Mouse (Mus musculus) WW6 (cell line): ENCODE data around the gene Tmem39a.

Experiments
- DNase-seq: peaks from one replicate; pipeline ENCODE4 v3.0.0-alpha.2; 2013; ENCODE audit warnings: low read depth, low spot score

Tmem39a gene

DNA sequence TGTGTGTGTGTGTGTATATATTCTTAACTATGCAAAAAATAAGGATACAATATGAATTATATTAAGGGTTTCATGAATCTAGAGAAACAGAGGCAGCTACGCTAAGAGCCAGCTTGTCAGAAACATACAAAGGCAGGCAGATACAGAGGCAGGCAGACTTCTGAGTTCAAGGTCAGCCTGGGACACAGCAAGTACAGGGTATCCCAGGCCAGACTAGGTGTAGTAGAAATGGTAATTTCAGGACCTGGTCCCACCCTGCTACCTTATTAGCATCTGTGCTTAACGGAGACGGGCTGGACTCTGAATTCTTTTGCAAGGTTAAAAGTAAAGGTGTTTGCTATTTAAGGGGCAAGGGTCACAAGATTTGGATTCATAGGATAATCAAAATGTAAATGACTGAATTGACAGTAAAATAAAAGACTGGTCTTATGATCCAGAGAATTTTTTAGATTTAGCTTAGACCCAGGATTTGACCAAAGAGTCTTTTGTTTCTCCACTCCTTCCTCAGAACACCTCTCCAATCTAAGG lies at the start of gene Tmem39a:
TSS of gene Tmem39a (plus strand) at position 478 of the 528 bp plus-strand sequence.
- DNase-seq, result peak; percentile 46

DNA sequence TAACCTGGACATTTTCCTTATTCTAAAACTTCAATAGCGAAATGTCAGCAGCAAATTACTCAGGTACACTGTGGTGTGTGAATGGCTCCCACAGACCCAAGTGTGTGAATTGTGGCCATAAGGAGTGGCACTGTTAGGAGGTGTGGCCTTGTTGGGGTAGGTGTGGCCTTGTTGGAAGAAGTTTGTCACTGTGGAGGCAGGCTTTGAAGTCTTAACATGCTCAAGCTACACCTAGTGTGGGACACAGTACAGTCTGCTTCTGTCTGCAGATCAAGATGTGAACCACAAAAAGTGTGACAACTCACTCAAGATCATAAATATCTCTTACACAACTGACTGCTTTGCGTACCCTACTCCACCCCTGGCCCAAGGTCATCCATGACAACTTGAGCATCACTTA lies 47.7 kb upstream of the Tmem39a start:
- DNase-seq, result no peak

DNA sequence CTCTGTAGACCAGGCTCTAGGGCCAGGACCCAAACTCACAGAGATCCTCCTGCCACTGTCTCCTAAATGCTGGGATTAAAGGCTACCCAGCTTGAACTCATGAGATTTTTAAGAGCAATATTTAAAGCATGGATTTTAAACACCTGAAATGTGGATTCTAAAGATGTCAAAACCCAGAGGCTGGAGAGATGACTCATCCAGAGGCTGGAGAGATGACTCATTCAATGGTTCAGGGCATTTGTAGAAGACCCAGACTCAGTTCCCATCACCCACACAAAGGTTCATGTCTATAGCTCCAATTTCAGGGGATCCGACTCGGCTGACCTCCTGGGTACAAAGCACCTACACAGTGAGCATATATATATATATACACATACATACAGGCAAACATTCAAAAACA lies 39.4 kb upstream of the Tmem39a start:
- DNase-seq, result no peak

DNA sequence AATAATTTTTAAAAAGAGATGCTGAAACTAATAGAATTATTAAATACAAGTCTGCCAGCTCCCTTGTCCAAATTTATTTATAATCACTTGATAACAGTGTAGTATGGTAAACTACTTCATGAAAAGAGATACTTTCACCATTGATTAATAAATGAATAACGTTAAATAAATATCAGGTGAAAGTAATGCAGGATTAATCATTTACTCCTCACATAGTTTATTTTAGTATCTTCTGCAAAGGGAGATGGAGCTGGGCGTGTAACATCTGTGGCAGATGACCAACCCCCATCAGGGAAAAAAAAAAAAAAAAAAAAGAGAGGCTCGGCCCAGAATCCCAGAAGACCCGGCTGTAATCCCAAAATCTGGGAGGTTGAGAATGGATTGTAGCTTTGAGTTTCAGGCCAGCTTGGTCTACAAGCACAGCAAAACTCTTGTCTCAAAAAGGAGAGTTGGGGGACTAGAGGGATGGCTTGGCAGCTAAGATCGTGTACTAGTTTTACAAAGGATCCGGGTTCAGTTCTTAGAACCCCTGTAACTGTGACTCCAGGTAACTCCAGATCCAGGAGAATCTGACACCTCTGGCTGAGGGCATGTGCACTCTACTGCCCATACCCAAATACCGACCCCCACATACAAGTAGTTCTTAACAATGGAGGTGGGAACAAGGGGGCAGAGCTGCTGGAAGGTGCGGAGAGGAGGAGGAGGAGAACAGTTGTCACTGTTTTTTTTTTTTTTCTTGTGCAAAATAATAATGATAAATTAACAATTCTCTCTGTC lies 37.1 kb upstream of the Tmem39a start:
- DNase-seq, result no peak

DNA sequence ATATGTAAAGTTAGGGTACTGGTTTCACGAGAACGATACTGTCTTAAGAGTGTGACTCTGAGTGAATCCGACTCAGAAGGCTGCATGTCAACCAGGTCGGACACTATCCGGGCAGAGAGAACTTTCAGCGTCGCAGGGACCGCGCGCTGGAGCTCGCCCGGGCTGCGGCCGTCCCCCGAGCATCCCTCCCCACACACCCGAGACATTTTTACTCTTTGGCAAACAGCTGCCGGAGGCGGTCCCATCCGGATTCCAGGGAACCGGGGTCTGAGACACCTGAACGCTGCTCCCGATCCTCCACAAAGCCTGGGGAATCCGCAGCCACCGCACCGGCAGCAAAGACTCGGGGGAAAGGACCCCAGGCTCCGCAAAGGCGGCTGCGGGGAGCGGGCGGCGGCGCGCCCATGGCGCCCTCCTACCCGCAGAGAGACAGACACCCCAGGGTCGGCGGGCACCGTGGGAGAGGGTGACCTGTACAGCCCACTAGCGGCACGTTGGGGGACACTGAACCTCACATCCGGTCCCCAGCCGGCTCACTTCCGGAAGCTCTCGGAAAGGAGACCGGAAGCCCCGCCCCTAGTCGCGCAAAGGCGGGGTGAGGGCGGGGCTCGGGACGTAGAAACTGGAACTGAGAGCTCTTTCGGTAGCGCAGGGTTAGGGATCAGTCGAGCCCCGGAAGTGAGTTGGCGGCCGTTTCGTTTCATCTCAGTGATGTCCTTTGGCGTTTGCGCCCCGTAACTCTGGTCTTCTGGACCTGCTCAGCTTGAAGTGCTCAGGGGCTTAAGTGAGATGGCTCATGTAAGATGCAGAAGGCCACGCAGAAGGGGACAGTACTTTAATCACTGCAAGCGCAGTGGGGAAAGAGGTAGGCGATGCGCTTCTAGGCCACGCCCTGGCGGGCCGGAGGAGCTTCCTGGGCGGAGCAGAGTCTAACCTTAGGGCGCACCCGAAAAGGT lies 36.1 kb upstream of the Tmem39a start, which contains the start of gene Timmdc1:
TSS of gene Timmdc1 (minus strand) at position 535 of the 956 bp plus-strand sequence.
- peak; percentile 88 for DNase-seq

DNA sequence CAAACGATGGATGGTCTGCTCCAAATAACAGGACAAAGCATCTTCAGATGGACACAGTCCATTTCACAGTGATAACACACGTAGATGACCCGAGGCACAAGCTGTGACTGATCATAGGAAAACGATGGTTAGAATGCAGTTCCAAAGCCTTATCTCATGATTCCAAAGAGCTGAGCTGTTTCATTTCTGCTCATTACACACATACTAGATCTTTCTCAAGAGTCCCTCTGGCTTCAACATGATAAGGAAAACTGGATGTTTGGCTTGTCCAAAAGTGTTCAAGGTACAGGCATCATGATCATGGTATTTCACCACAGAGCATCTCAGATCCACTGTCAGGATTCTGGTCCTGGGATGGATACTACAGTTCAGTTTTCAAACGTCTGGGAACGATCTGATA lies 32.2 kb upstream of the Tmem39a start:
- DNase-seq, result no peak

DNA sequence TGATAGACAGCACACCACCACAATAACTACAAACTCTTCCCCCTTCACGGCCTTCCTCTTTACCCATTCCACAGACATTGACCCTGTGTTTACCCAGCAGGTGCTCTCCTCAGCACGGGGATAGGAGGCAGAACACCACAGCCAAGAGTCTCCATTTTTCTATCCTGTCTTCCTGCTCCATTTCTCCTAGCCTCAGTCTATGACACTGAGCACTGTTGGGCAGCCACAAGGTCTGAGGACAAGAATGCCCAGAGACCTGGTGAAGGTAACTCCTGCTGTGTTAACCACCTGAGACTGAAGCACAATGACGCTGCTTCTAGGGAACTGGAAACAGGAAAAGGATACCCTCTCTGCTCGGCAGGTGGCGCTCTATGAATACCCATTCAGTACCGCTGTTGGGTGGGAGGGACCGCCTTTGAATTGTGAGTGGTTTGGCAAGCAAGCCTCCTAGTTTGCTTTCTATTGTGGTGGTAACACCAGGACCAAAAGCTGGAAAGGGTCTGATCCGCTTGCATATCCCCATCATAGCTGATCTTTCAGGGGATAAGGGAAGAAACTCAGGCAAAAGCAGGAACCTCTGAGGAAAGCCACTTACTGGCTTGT lies 21.9 kb upstream of the Tmem39a start:
- peak; percentile 63 for DNase-seq

DNA sequence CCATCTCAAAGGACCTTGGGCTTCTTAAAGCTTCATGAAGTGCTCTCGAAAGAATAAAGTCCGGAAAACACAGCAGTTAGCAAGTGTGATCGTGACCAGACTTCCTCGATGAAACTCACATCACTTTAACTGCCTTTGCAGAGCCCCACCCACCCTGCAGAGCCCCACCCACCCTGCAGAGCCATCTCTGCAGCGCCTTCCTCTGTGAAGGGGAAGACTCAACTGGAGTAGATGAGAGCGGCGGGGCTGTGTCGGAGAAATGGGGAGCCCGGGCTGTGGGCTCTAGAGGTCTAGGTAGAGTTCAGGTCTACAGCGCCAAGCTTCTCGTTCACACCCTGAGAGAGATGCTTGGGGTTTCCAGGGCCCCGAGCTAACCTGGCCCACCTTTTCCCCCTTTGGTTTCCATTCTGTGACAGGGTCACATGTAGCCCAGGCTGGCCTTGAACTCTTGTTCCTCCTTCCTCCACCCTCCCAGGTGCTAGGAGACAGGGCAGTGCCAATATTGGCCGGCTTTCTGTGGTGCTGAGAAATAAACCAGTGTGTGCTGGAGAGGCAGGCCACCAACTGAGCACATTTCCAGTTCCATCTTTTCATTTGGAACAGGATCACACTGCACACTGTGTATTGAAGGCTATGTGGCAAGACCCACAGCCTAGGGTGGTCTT lies 19.6 kb upstream of the Tmem39a start:
- DNase-seq, result no peak

DNA sequence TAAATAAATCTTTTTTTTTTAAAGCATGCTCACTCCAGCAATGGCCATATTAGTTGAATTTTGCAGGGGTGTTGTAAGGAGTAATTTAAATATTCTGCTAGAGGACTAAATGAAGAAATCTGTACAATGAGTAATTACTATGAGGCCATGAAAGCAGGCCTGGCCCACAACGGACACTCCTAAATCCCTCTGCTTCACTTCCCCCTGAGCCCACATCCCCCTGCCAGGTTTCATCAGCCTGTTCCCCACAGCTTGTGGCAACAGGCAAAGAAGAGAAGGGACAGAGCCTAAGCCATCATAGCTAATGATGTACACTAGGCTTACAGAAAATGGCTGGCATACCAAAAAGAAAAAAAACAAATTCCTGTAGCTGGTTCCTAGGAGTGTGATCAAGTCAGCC lies 10.5 kb upstream of the Tmem39a start:
- DNase-seq, result no peak

DNA sequence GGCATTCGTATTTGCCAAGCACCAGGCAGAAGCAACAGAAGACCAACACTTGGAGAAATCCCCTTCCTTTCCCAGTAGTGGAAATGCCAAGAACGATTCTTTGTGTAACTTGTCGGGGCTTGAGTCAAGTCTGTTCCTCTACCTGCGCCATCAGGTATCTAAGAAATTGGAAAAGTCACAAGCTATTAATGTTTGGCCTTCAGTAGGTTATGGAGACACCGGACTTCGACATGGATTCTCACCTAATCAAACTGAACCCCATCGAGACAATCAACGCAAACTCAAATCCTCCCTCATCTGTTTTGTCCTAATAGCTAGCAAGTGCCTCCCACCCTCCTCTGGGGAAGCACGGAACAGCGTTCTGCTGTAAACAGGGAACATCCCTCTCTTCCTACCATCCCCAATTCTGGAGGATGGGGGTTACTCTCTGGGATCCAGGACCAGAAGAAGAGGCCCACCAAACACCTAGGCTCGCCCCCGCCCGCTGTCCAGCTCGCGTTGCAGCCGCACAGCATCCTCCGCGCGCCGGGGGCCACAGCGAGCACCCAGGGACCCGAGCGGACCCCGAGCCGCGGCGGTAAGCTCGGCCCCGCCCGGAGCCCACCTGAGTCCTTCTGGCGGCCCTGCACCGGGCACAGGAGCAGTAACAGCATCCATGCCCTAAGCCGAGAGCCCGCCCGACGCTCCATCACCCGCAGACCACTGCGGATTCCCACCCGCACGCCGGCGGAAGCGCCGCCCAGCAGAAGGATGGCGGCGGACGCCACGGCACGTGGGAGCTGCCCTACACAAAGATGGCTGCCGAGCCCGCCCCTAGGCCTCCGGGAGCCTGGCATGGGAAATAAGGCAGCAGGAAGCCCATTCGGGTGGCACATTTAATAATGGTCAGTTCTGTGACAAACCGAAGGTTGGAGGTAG lies 8.8 kb upstream of the Tmem39a start, which contains the start of gene Poglut1:
TSS of gene Poglut1 (minus strand) at position 780 of the 918 bp plus-strand sequence.
- DNase-seq, result no peak

DNA sequence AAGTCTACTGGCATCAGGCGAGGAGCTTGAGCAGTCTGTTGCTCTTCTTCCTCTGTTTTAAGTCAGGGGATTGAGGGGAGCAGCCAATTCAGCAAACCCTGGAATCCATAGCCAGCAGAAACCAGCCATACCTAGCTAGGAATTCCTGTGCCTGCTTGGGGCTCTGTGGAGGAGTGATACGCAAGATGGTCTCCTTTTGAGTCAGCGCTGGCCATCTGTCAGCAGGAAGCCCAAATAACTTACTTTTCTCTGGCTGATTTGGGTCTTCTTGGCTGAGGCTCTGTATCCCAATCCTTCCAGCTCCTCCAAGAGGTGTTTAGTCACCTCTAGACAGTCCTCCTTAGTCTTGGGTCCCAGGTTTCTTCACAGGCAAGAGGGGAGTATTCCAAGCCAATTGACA lies 2.5 kb upstream of the Tmem39a start:
- no peak for DNase-seq

DNA sequence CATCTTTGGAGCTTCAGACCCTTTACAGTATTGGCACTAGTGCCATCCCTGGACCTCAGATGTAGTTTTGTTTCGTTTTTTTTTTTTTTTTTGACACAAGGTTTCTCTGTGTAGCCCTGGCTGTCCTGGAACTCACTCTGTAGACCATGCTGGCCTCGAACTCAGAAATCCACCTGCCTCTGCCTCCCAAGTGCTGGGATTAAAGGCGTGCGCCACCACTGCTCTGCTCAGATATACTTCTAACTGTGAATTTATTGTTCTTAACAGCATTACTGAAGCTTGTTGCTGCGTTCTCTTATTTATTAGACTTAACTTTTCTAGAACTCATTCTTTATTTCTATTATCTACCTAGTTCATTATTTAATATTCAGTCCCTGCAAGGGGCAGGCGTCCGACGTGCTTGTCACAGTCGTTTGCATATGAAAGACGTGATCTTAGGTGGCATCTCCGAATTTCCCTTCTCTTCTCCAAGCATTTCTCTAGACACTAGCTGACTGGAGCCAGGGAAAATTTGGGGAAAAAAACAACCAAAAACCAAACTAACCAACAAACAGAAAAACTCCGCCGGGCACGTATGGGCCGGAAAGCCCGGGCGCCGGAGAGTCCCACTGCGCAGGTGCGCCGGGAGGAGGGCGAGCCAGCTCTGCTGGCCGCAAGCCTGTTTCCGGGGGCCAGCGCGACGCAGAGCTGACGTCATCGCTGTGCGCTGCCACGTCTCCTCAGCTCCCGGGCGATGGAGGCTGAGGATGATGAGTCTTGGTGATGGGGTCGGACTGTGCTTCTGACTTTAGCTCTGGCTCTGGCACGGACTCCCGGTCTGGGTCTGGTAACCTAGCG lies 3.9 kb downstream of the Tmem39a start:
- DNase-seq, result peak; percentile 90

DNA sequence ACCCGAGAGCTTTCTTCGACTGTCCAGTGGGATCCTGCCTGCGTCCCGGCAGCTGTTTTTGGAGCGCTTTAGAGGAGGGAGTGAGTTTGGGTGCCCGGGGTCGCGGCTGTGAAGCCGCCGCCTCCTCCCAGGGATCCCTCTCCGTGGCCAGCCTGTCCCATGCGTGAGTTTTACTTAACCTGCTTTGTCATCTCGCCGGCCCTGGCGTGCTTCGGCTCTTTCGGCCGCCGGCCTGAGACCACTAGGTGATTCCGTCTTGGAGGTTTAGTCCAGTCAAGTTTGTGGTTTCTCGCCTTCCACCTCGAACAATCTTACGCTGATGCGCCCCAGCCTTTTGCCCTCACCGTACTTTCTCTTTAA lies 4.5 kb downstream of the Tmem39a start:
- DNase-seq, result no peak

DNA sequence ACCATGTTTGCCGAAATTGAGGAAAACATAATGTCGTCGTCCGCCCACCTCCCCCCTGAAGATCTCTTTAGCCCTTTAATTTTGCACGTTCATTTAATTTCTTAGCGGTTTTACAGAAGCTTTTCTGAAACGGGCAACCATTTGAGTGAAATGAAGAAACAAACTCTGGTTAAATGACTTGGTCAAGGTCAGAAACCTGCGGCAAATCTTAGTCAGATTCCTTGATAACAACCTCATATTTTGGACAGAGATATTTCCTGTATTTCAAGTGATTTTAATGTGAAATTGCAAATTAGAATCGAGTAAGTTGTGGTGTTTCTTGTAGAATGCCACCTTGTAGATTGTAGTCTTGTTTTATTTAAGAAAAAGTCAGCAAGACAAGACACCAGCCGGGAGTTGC lies 5.0 kb downstream of the Tmem39a start:
- no peak for DNase-seq

DNA sequence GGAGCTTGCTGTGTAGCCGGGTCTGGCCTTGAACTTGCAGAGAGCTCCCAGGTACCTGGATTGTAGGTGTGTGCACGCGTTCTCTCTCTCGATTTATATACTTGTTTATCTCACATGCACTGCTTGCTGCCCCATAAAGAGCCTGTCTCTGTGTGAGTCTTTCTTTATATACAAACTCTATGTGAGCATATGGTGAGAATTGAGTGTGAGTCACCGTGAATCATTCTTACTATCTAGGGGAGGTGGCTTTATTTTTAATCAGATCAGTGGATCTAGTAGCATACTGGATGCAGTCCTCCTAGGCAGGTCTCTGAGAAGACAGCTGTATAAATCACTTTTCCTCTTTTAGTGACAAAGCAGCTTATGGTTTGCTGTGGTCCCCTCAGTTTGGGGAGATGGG lies 9.7 kb downstream of the Tmem39a start:
- no peak for DNase-seq

DNA sequence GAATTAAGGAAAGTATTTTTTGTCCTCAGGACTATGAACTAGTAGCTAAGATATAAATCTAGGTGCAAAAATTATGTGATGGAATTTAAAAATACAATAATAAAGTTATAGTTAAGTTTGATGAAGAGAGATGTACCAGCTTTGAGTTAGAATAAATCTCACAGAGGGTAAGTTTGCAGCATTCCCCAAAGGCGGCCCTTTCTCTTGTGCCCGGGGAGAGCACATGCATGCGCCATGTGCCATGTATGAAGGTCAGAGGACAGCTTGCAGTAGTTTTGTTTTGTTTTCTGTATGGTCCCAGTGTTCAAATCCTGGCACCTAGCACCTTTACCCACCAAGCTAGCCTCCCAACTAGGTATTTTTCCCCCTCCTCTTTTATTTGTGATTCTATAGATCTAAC lies 13.0 kb downstream of the Tmem39a start:
- DNase-seq, result no peak

DNA sequence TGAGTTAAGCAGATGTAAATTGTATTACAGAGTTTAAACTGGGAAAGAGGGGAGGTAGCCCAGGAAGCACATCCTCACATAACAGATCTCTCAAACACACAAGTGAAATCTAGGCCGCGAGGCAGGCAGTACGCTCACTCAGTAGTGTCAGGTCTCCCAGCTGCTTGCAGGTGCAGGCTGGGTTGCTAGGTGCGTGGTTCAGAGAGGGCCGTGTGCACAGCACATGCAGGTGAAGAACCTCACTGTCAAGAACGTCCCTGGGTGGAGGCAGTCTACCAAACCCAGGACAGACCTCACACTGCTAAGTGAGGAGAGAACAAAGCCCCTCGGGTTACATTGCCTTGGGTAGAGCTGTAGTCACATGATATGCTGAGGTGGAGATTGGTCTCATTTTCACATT lies 26.3 kb downstream of the Tmem39a start:
- no peak for DNase-seq

DNA sequence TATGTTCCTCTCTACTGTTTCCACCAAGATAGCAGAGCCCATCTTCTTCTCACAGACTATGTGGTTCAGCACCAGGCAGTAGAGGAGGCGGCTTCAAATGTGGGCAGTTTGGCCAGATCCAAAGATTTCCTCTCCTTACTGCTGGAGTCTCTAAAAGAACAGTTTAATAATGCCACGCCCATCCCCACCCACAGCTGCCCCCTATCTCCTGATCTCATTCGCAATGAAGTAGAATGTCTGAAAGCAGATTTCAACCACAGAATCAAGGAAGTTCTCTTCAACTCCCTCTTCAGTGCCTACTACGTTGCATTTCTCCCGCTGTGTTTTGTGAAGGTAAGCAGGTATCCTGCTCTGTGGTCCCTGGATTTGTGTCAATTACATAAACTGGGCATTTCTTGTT lies 26.7 kb downstream of the Tmem39a start:
- DNase-seq, result no peak

DNA sequence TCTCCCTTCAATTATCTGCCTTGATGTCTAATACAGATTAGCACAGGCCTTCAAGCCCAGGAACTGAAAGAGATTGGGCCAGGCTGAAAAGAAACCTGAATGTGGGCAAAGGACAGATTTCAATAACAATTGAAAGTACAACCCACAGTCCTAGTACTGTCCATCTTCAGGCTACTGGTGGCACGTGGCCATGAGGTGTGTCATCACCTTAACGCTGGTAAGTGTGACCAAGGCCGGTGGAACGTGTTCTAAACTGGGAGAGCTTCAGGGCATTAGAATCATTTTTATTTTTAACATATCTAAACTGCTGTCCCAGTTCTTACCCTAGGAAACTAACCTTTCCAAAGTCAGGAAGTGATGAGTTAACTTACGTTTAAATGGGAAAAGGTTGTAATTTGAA lies 28.7 kb downstream of the Tmem39a start:
- DNase-seq, result no peak
